Mouse (Mus musculus) left cerebral cortex, postnatal 10 days (tissue): ENCODE data around the gene Golt1b. TPM values are rescaled to one million over a fixed set of nuclear protein-coding genes. Genes with fewer than 3 reads are reported as not detected.

Experiments used
- total RNA-seq, 2 experiments: library from RNA; stranded (reverse); gene quantifications; 2 replicates each; pipeline ENCODE4 v1.2.3; 2021

Golt1b gene
- total RNA-seq, 2 experiments from 2014 or later = 32.7 to 33.5 TPM

Other genes with a start within 250 kb of the Golt1b start
- gene Slco1a6, start 178.7 kb upstream of the Golt1b start, total RNA-seq = 1 to 10 TPM in 1 of 2 experiments, not detected in 1; 1.2 TPM
- gene Iapp, start 88.8 kb upstream of the Golt1b start, total RNA-seq = not detected
- gene Slco1a5, start 64.2 kb upstream of the Golt1b start, total RNA-seq = under 1 TPM; 0.14 to 0.24 TPM
- 10 to 100 TPM; 13.1 to 14.7 TPM for gene Pyroxd1, start 41.6 kb upstream of the Golt1b start, total RNA-seq
- 10 to 100 TPM; 21.6 to 21.9 TPM for gene Recql, start 134 bp upstream of the Golt1b start, total RNA-seq
- gene Spx, start 26.2 kb downstream of the Golt1b start, total RNA-seq = 1 to 10 TPM; 1.1 to 1.3 TPM
- not detected for gene Gys2, start 85.9 kb downstream of the Golt1b start, total RNA-seq
- 100 to 1,000 TPM; 466 to 479 TPM for gene Ldhb, start 120.7 kb downstream of the Golt1b start, total RNA-seq
- 1 to 10 TPM; 4.1 to 5.4 TPM for gene Kcnj8, start 184.4 kb downstream of the Golt1b start, total RNA-seq